9 mouse cellular contexts compared by ENCODE assay signal in genomic region chr12:61521501-61522147, GRCm38 (mm10). TPM values are rescaled to one million over a fixed set of nuclear protein-coding genes. Genes with fewer than 3 reads are reported as not detected.
DNase-seq lines count a peak whose midpoint lies in the region.
"Had no signal": no experiment of that assay in that cellular context is flagged by ENCODE, and none has a peak within 500 bp of the region (broad histone marks: within the 10 kb centered on the region; RNA-seq: fewer than 3 reads in every experiment).

No protein-coding gene starts in this region.

- no peaks in the 10 kb centered on the region for H3K9me3 ChIP-seq in midbrain, embryonic 10.5 days (replicated peaks)

- WGBS in midbrain, embryonic 10.5 days, result 2% methylated on average over 20 of the region's 20 CpGs

- H3K4me3 ChIP-seq in midbrain, embryonic 10.5 days, result peak overlapping the region; percentile 42

- no peak overlapping the region for H3K27ac ChIP-seq in midbrain, embryonic 10.5 days (replicated peaks)

- peaks cover 68% of the 10 kb centered on the region for H3K27me3 ChIP-seq in midbrain, embryonic 10.5 days (ENCODE audit: low read depth, poor library complexity, severe bottlenecking)

- DNase-seq in cerebellum, postnatal 25 days, result peak; percentile 37 to 39
- no peak for DNase-seq in cerebellum, adult 11 months
- DNase-seq in ZHBTc4 (ENCODE audit: low read depth, low spot score), result peak; percentile 37
- DNase-seq in frontal cortex, postnatal 25 days (ENCODE audit: low spot score in 2 of 2), result peak; percentile 28 to 48
- DNase-seq in midbrain, embryonic 10.5 days (ENCODE audit: low spot score), result peak; percentile 24
- peak; percentile 1 for DNase-seq in yolk sac, embryonic 10.5 days (ENCODE audit: low spot score)
- DNase-seq in thymus, postnatal 25 days, result no peak
- no peak for DNase-seq in thymus, postnatal 36 days

- H3K4me1 ChIP-seq in midbrain, embryonic 10.5 days, result peaks cover 27% of the 10 kb centered on the region

- H3K36me3 ChIP-seq in midbrain, embryonic 10.5 days, result no peaks in the 10 kb centered on the region

RNA-seq across cellular contexts. Expression of gene Lrfn5, which starts 1.3 kb away (rescaled TPM):
- 0.73 and 0.94 TPM in 2 replicates for polyA plus RNA-seq in midbrain, embryonic 10.5 days (2016; fragmentation: Nextera tagmentation; extraction: Ambion mirVana)
- polyA plus RNA-seq: C2C12 had no signal

Comparison
In these comparisons a context has a peak if more than half of its experiments do, and no peak if none do; other contexts are left out.
1. DNase-seq: peak in cerebellum, postnatal 25 days (2 of 2), ZHBTc4 (single experiment), frontal cortex, postnatal 25 days (2 of 2), midbrain, embryonic 10.5 days (single experiment) and yolk sac, embryonic 10.5 days (single experiment); none in cerebellum, adult 11 months (single experiment), thymus, postnatal 25 days (single experiment) and thymus, postnatal 36 days (0 of 2).